Mouse (Mus musculus): ENCODE measurements at regions not wholly inside any gene's neighbourhood (a gene's known extent, or its start where the extent isn't known, plus 50 kb on each side); places are given as distances from the start of the nearest gene placed in this dataset.

GRCm38 (mm10) chr10:61023431-61023830 lies 65.7 kb upstream of the Pcbd1 start:
- TF ChIP-seq CTCF (IDR thresholded peaks at IDR 0.05; ENCODE audit: borderline replicate concordance, insufficient read depth, low read length) (no peak), POLR2A (IDR thresholded peaks at IDR 0.05; ENCODE audit: low read depth, low read length) (no peak)
